Mouse (Mus musculus) lung, embryonic 15.5 days (tissue): ENCODE measurements at regions not wholly inside any gene's neighbourhood (a gene's known extent, or its start where the extent isn't known, plus 50 kb on each side); places are given as distances from the start of the nearest gene placed in this dataset.

Experiments
- ATAC-seq: fragments of 200-750 bp; cut with Nextera tagmentation; 2 replicates; pipeline ENCODE4 v1.8.0; 2017; ENCODE audit warnings: moderate number of reproducible peaks, borderline replicate concordance; ENCODE audit not compliant: low FRiP score, low TSS enrichment; ENCODE audit errors: extremely low read depth
- H3K27ac ChIP-seq: fragments of 300-500 bp; sonication (generic); 2 replicates; pipeline ENCODE4 v1.5.1; 2015; ENCODE audit warnings: moderate library complexity, mild to moderate bottlenecking, inconsistent platforms
- H3K27me3 ChIP-seq: fragments of 300-500 bp; sonication (generic); 2 replicates; pipeline ENCODE4 v1.6.1; 2015; ENCODE audit warnings: inconsistent platforms
- H3K36me3 ChIP-seq: fragments of 300-500 bp; sonication (generic); 2 replicates; pipeline ENCODE4 v1.6.1; 2015; ENCODE audit warnings: inconsistent platforms
- H3K4me1 ChIP-seq: fragments of 300-500 bp; sonication (generic); 2 replicates; pipeline ENCODE4 v1.6.1; 2015; ENCODE audit warnings: inconsistent platforms
- H3K4me2 ChIP-seq: fragments of 300-500 bp; sonication (generic); 2 replicates; pipeline ENCODE4 v1.6.1; 2015; ENCODE audit warnings: inconsistent platforms, mild to moderate bottlenecking, moderate library complexity
- H3K4me3 ChIP-seq: fragments of 300-500 bp; sonication (generic); 2 replicates; pipeline ENCODE4 v1.5.1; 2015; ENCODE audit warnings: mild to moderate bottlenecking, inconsistent platforms
- H3K9ac ChIP-seq: fragments of 300-500 bp; sonication (generic); 2 replicates; pipeline ENCODE4 v1.6.1; 2015; ENCODE audit warnings: inconsistent platforms
- H3K9me3 ChIP-seq: fragments of 300-500 bp; sonication (generic); 2 replicates; pipeline ENCODE4 v1.6.1; 2016; ENCODE audit warnings: inconsistent platforms
- WGBS: fragments of 180-500 bp; shearing (Covaris S2); methylation state at CpG from one replicate; pipeline ENCODE4 v1.1.7; 2015; 5-methylcytosine and 5-hydroxymethylcytosine counted together

DNA sequence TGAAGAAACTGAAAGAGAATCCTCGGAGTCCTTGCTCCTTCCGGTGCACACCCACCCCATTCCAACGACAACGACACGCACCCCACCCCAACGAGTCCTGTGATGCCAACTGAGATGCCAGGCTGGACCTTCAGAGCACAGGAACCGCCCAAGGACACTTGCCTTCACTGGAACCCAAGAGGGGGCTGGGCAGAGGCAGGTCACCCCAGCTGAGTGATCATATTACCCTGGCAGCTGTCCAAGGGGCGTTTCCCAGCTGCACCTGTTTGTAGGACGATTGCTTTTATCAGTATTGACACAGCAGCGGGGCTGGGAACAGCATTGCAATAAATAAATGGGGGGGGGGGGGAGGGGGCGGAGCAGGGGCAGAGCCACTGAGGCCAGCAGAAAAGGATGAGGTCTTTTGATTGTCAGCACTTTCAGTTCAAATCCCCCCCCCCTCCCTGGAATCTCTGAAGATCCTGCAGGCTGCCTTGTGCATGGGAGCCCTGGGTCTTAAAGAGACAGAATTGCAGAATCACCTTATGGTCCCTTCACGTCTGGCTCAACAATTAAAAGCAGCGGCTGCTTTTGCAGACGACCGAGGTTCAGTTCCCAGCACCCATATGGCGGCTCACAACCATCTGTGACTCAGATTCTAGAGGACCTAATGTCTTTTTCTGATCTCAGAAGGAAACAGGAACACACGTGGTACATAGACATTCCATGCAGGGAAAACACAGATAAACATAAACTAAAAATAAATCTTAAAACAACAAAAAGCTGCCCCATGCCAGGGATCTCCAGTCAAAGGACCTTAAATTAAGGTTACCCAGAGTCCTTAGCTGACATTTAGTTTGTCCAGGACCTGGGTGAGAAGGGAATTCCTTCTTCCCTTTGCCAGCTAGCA, 52.0 kb upstream of the Pim1 start:
- H3K9me3 ChIP-seq, result no peaks in the 10 kb centered on the region
- ATAC-seq, result peak; percentile 27; the same call in 1 of the 2 replicates
- no peaks in the 10 kb centered on the region for H3K27me3 ChIP-seq
- peak overlapping the region; percentile 44; the same call in 1 of the 2 replicates for H3K27ac ChIP-seq
- 17% methylated on average over 17 of the region's 17 CpGs for WGBS
- peak overlapping the region; percentile 66 for H3K4me2 ChIP-seq
- peaks cover 48% of the 10 kb centered on the region for H3K4me1 ChIP-seq
- H3K4me3 ChIP-seq, result peak overlapping the region; percentile 19
- no peak overlapping the region for H3K9ac ChIP-seq
- H3K36me3 ChIP-seq, result no peaks in the 10 kb centered on the region

DNA sequence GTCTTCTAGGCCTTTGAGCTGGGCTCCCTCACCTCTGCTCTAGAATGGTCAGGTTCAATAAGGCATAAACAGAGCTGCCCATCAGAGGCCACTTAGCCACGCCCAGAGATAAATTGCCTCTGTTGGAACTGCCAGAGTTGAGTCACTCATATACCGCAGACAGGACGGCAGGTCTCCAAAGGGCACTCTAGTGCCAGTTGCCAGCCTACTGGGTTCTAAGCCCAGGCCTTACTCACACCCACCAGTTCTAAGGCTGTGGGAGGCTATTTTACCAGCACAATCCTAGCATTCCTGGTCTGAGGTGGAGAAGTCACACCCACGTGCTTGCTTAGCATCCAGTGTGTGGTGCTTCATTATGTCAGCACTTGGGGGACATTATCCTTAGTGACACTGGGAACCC, 50.6 kb upstream of the Pim1 start:
- ATAC-seq, result no peak
- peaks cover 54% of the 10 kb centered on the region for H3K4me1 ChIP-seq
- no peak overlapping the region for H3K4me3 ChIP-seq
- H3K27ac ChIP-seq, result no peak overlapping the region
- H3K9me3 ChIP-seq, result no peaks in the 10 kb centered on the region
- WGBS, result 59% methylated on average over 4 of the region's 4 CpGs
- no peak overlapping the region for H3K9ac ChIP-seq
- no peaks in the 10 kb centered on the region for H3K27me3 ChIP-seq
- H3K4me2 ChIP-seq, result no peak overlapping the region
- H3K36me3 ChIP-seq, result no peaks in the 10 kb centered on the region

GRCm38 (mm10) chr17:29440490-29440889, 50.1 kb upstream of the Pim1 start:
- no peaks in the 10 kb centered on the region for H3K9me3 ChIP-seq
- H3K4me1 ChIP-seq, result peaks cover 59% of the 10 kb centered on the region
- no peak overlapping the region for H3K27ac ChIP-seq
- no peak overlapping the region for H3K4me3 ChIP-seq
- ATAC-seq, result no peak
- H3K27me3 ChIP-seq, result no peaks in the 10 kb centered on the region
- H3K9ac ChIP-seq, result no peak overlapping the region
- H3K4me2 ChIP-seq, result no peak overlapping the region
- no peaks in the 10 kb centered on the region for H3K36me3 ChIP-seq
